Comparison of ENCODE assay signal across 11 mouse cellular contexts in the genomic region with DNA sequence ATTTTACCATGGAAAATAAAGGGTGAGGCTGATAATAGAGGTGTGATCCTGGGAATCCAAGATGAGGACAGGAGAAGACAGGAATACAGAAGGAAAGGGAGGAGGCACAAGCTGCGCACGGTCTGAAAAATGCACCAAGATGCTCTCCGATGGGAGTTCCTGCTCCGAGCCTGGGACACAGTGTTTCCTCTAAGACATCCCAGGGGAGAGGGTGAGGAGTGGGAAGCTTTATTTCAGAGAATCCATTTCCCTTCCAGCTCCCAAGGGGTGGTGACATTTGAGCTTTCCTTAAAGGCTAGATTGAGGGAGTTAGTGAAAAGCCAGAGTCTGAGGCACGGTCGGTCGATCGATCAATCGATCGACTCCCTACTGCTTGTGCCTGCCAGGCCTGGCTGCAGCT.
"Had no signal": no experiment of that assay in that cellular context is flagged by ENCODE, and none has a peak within 500 bp of the region (broad histone marks: within the 10 kb centered on the region; RNA-seq: fewer than 3 reads in every experiment).

No protein-coding gene starts in this region.

- H3K36me3 ChIP-seq: limb, embryonic 13.5 days; midbrain, embryonic 10.5 days; midbrain, embryonic 15.5 days; neural tube, embryonic 13.5 days; stomach, embryonic 15.5 days had no signal

- H3K27me3 ChIP-seq: limb, embryonic 13.5 days; midbrain, embryonic 15.5 days; stomach, embryonic 15.5 days had no signal

- H3K27ac ChIP-seq: limb, embryonic 13.5 days; liver, embryonic 14.5 days; midbrain, embryonic 10.5 days; midbrain, embryonic 15.5 days; neural tube, embryonic 13.5 days; stomach, embryonic 15.5 days had no signal

- H3K9ac ChIP-seq: limb, embryonic 13.5 days; liver, embryonic 14.5 days; midbrain, embryonic 15.5 days; neural tube, embryonic 13.5 days; stomach, embryonic 15.5 days had no signal

- H3K4me3 ChIP-seq: limb, embryonic 13.5 days; midbrain, embryonic 10.5 days; midbrain, embryonic 15.5 days; neural tube, embryonic 13.5 days; stomach, embryonic 15.5 days had no signal

- H3K9me3 ChIP-seq: limb, embryonic 13.5 days; midbrain, embryonic 10.5 days; midbrain, embryonic 15.5 days; neural tube, embryonic 13.5 days; stomach, embryonic 15.5 days had no signal

- DNase-seq: kidney, postnatal 10 days; left cerebral cortex, postnatal 4 days; retina, postnatal 1 day; right cerebral cortex, postnatal 4 days; thymus, postnatal 14 days had no signal

- H3K4me1 ChIP-seq: stomach, embryonic 15.5 days had no signal

- H3K4me2 ChIP-seq: limb, embryonic 13.5 days; midbrain, embryonic 15.5 days; neural tube, embryonic 13.5 days; stomach, embryonic 15.5 days had no signal

- ATAC-seq: midbrain, embryonic 15.5 days had no signal
